Mouse (Mus musculus) MEL (cell line): Measurements from ENCODE around the gene Aspg. TPM values are rescaled to one million over a fixed set of nuclear protein-coding genes. Genes with fewer than 3 reads are reported as not detected.

ENCODE experiments used
- DNase-seq: peaks from one replicate; pipeline ENCODE4 v3.0.0; 2011; ENCODE audit warnings: low read depth, low spot score
- H3K27ac ChIP-seq: 2 replicates; pipeline ENCODE4 v1.5.1; 2012; ENCODE audit warnings: low read depth, mild to moderate bottlenecking, control low read depth, low read length, moderate library complexity; ENCODE audit not compliant: control insufficient read depth
- H3K27me3 ChIP-seq, 2 experiments: fragments of 150-350 bp in 1 of 2; sonication (generic) in 1 of 2; 2 replicates each; pipeline ENCODE4 v1.6.1; 2012; ENCODE audit warnings: low read length in 2 of 2, mild to moderate bottlenecking in 2 of 2, improper control_type of control experiment in 1 of 2, moderate library complexity in 1 of 2; ENCODE audit not compliant: insufficient read depth in 2 of 2, control insufficient read depth in 1 of 2
- H3K36me3 ChIP-seq, 2 experiments: 2 replicates each; pipeline ENCODE4 v1.6.1; 2012 to 2014; ENCODE audit warnings: low read length in 2 of 2, improper control_type of control experiment in 1 of 2, inconsistent platforms in 1 of 2, mild to moderate bottlenecking in 1 of 2; ENCODE audit not compliant: insufficient read depth in 2 of 2, control insufficient read depth in 1 of 2
- H3K4me1 ChIP-seq, 2 experiments: fragments of 150-350 bp in 1 of 2; sonication (generic) in 1 of 2; 2 replicates each; pipeline ENCODE4 v1.6.1; 2012; ENCODE audit warnings: low read length in 2 of 2, improper control_type of control experiment in 1 of 2, mild to moderate bottlenecking in 1 of 2; ENCODE audit not compliant: insufficient read depth in 2 of 2, control insufficient read depth in 1 of 2
- H3K4me3 ChIP-seq, 2 experiments: fragments of 150-350 bp in 1 of 2; sonication (generic) in 1 of 2; 2 replicates each; pipeline ENCODE4 v1.5.1; 2012; ENCODE audit warnings: low read depth in 2 of 2, low read length in 2 of 2, mild to moderate bottlenecking in 2 of 2, moderate library complexity in 2 of 2, control low read depth in 1 of 2, improper control_type of control experiment in 1 of 2; ENCODE audit not compliant: control insufficient read depth in 1 of 2, insufficient read depth in 1 of 2
- H3K79me2 ChIP-seq: 2 replicates; pipeline ENCODE4 v1.6.1; 2012; ENCODE audit warnings: mild to moderate bottlenecking, low read length, moderate library complexity; ENCODE audit not compliant: control insufficient read depth, poor library complexity, insufficient read depth
- H3K9ac ChIP-seq: 2 replicates; pipeline ENCODE4 v1.6.1; 2012; ENCODE audit warnings: low read depth, mild to moderate bottlenecking, control low read depth, low read length, moderate library complexity; ENCODE audit not compliant: control insufficient read depth, poor library complexity, severe bottlenecking
- H3K9me3 ChIP-seq: fragments of 150-350 bp; sonication (generic); replicated peaks from 2 replicates; pipeline ENCODE4 v1.6.1; 2012; ENCODE audit warnings: mild to moderate bottlenecking, low read length, improper control_type of control experiment, moderate library complexity; ENCODE audit not compliant: insufficient read depth
- BHLHE40 ChIP-seq: IDR thresholded peaks from 2 replicates; pipeline ENCODE4 v1.6.1; 2012; ENCODE audit warnings: low read depth, mild to moderate bottlenecking, inconsistent platforms, low read length, improper control_type of control experiment, borderline replicate concordance
- CHD1 ChIP-seq: IDR thresholded peaks from 2 replicates; pipeline ENCODE4 v1.6.1; 2012; ENCODE audit warnings: low read depth, mild to moderate bottlenecking, inconsistent platforms, low read length, improper control_type of control experiment
- CHD2 ChIP-seq: IDR thresholded peaks from 2 replicates; pipeline ENCODE4 v1.6.1; 2011; ENCODE audit warnings: low read length, improper control_type of control experiment
- ELF1 ChIP-seq: IDR thresholded peaks from 2 replicates; pipeline ENCODE4 v1.6.1; 2014; ENCODE audit warnings: low read depth, mild to moderate bottlenecking, inconsistent platforms, low read length, improper control_type of control experiment, moderate library complexity
- EP300 ChIP-seq, 2 experiments: IDR thresholded peaks; 2 replicates each; pipeline ENCODE4 v1.6.1; 2011; ENCODE audit warnings: improper control_type of control experiment in 2 of 2, low read length in 2 of 2, low read depth in 1 of 2, mild to moderate bottlenecking in 1 of 2
- ETS1 ChIP-seq: IDR thresholded peaks from 2 replicates; pipeline ENCODE4 v1.6.1; 2012; ENCODE audit warnings: low read depth, mild to moderate bottlenecking, inconsistent platforms, low read length, improper control_type of control experiment, moderate library complexity
- GABPA ChIP-seq: IDR thresholded peaks from 2 replicates; pipeline ENCODE4 v1.6.1; 2012; ENCODE audit warnings: low read depth, mild to moderate bottlenecking, inconsistent platforms, low read length, improper control_type of control experiment, moderate library complexity
- GATA1 ChIP-seq: IDR thresholded peaks from 2 replicates; pipeline ENCODE4 v1.6.1; 2011; ENCODE audit warnings: low read depth, low read length, improper control_type of control experiment
- HCFC1 ChIP-seq: IDR thresholded peaks from 2 replicates; pipeline ENCODE4 v1.6.1; 2012; ENCODE audit warnings: low read depth, mild to moderate bottlenecking, inconsistent platforms, low read length, improper control_type of control experiment, moderate library complexity
- JUND ChIP-seq: IDR thresholded peaks from 2 replicates; pipeline ENCODE4 v1.6.1; 2011; ENCODE audit warnings: low read depth, mild to moderate bottlenecking, improper control_type of control experiment, low read length
- MAX ChIP-seq: IDR thresholded peaks from 2 replicates; pipeline ENCODE4 v1.6.1; 2011; ENCODE audit warnings: low read length, improper control_type of control experiment
- MEF2A ChIP-seq: IDR thresholded peaks from 2 replicates; pipeline ENCODE4 v1.6.1; 2014; ENCODE audit warnings: low read depth, mild to moderate bottlenecking, inconsistent platforms, low read length, improper control_type of control experiment; ENCODE audit not compliant: poor library complexity, insufficient replicate concordance, severe bottlenecking; ENCODE audit errors: extremely low read depth
- NELFE ChIP-seq: IDR thresholded peaks from 2 replicates; pipeline ENCODE4 v1.6.1; 2011; ENCODE audit warnings: low read depth, low read length, improper control_type of control experiment
- NRF1 ChIP-seq: IDR thresholded peaks from 2 replicates; pipeline ENCODE4 v1.6.1; 2014; ENCODE audit warnings: low read depth, mild to moderate bottlenecking, inconsistent platforms, low read length, improper control_type of control experiment, moderate library complexity; ENCODE audit not compliant: poor library complexity, insufficient read depth, severe bottlenecking
- POLR2AphosphoS2 ChIP-seq: IDR thresholded peaks from 2 replicates; pipeline ENCODE4 v1.6.1; 2011; ENCODE audit warnings: low read length, improper control_type of control experiment
- SMC3 ChIP-seq: IDR thresholded peaks from 2 replicates; pipeline ENCODE4 v1.6.1; 2011; ENCODE audit warnings: low read depth, low read length, improper control_type of control experiment
- TAL1 ChIP-seq: IDR thresholded peaks from 2 replicates; pipeline ENCODE4 v1.6.1; 2012; ENCODE audit warnings: mild to moderate bottlenecking, inconsistent platforms, low read length, moderate library complexity, mixed read lengths
- UBTF ChIP-seq: IDR thresholded peaks from 2 replicates; pipeline ENCODE4 v1.6.1; 2012; ENCODE audit warnings: low read depth, mild to moderate bottlenecking, inconsistent platforms, low read length, improper control_type of control experiment, moderate library complexity, borderline replicate concordance; ENCODE audit not compliant: insufficient read depth
- USF1 ChIP-seq: IDR thresholded peaks from 2 replicates; pipeline ENCODE4 v1.6.1; 2014; ENCODE audit warnings: low read depth, mild to moderate bottlenecking, inconsistent platforms, low read length, improper control_type of control experiment, moderate library complexity
- ZC3H11A ChIP-seq: IDR thresholded peaks from 2 replicates; pipeline ENCODE4 v1.6.1; 2012; ENCODE audit warnings: low read depth, mild to moderate bottlenecking, inconsistent platforms, low read length, improper control_type of control experiment
- ZMIZ1 ChIP-seq: IDR thresholded peaks from 2 replicates; pipeline ENCODE4 v1.6.1; 2012; ENCODE audit warnings: low read depth, mild to moderate bottlenecking, inconsistent platforms, low read length, improper control_type of control experiment, moderate library complexity
- polyA plus RNA-seq, 2 experiments: library from polyadenylated mRNA; stranded (reverse) in 1 of 2; unstranded in 1 of 2; fragments of >175 nt in 1 of 2; fragments of >200 nt in 1 of 2; gene quantifications; 2 replicates each; pipeline versions ENCODE4 v1.2.1 to v1.2.4; 2012; ENCODE audit warnings: low replicate concordance in 2 of 2, low read depth in 1 of 2; ENCODE audit not compliant: insufficient read length in 2 of 2, insufficient read depth in 1 of 2, missing spikeins in 1 of 2
- total RNA-seq: library from RNA; depleted of rRNA; stranded (reverse); fragments of 300-350 nt; gene quantifications from 2 replicates; pipeline ENCODE4 v1.2.3, GENCODE M21; 2012

Gene Aspg
- total and polyA plus RNA-seq, 3 experiments: not detected

DNA sequence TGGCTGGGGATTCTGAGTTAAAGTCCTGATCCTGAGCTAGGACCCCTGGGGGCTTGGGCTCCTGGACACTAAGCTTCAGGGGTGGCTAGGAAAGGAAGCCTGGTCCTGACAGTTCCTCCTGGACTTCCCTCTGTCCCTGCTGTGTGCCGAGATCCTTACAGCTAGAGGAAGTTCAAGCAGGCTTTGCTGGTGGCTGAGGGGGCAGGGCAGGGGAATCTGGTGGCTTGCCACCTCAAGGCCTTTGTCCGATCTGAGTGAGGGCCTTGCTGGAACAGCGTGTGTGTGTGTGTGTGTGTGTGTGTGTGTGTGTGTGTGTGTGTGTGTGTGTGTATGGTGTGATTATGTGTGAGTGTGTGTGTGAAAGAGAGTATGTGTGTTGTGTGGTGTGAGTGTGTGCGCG lies 48.0 kb downstream of the Aspg start:
- Histone ChIP-seq H3K36me3 (no peaks in the 10 kb centered on the region), H3K9me3 (peaks cover 13% of the 10 kb centered on the region), H3K27me3 (no peaks in the 10 kb centered on the region), H3K79me2 (no peaks in the 10 kb centered on the region), H3K4me3 (no peak overlapping the region), H3K4me1 (no peaks in the 10 kb centered on the region), H3K9ac (no peak overlapping the region), H3K27ac (no peak overlapping the region)
- TF ChIP-seq SMC3 (no peak), CHD2 (no peak), UBTF (no peak), NRF1 (no peak), ZC3H11A (no peak), HCFC1 (no peak), GABPA (no peak), EP300 (IDR thresholded peaks at IDR 0.05; ENCODE audit: low read depth in 1 of 2, low read length in 2 of 2) (no peak), POLR2AphosphoS2 (no peak), CHD1 (no peak), ELF1 (no peak), MEF2A (no peak), BHLHE40 (no peak), NELFE (no peak)
- DNase-seq: no peak

DNA sequence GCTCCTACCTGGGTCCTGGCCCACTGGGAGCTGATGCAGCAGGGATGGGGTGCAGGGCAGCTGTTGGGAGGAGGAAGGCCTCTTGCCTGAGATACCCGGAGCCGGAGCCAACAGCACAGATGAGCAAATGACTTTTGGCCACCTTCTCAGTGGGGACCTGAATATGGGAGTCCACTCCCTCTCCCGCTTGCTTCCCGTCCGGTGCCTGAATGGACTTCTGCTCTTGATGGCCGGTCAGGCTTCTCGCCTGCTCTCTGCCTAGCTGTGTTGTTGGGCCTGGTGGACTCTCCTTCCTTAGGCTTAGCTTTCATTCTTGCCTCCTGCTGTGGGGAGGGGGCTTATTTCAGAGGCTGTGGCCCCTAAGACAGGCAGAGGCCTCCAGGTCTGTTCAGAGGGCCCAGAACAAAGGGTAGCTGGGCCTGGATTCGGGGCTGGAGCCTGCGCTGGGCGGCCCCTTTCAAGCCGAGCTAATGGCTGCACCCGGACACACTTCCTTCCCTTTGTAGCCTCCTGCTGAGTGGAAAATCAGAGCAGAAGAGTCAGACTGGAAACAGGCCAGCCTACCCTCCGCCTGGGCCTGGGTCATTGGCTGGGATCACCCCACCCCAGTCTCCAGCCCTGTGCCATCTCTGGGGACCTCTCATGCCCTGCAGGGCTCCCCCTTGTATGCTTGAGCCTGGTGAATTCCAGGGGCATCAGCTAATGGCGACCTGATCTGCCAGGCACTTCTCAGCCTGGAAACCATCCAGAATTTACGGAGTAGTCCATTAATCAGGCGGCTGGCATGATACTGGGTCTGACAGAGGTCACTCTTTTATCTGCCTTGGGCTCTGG lies 49.0 kb downstream of the Aspg start:
- H3K9me3 ChIP-seq: peaks cover 15% of the 10 kb centered on the region
- no peaks in the 10 kb centered on the region for H3K4me1 ChIP-seq
- H3K9ac ChIP-seq: no peak overlapping the region
- no peaks in the 10 kb centered on the region for H3K79me2 ChIP-seq
- no peak for DNase-seq
- no peaks in the 10 kb centered on the region for H3K27me3 ChIP-seq
- H3K4me3 ChIP-seq: no peak overlapping the region
- TF ChIP-seq GATA1 (no peak), ETS1 (no peak), MAX (no peak), USF1 (no peak), TAL1 (no peak), ZMIZ1 (no peak), MEF2A (no peak), UBTF (no peak), CHD2 (no peak), NRF1 (no peak), ELF1 (no peak), JUND (no peak)
- H3K36me3 ChIP-seq: no peaks in the 10 kb centered on the region
- H3K27ac ChIP-seq: no peak overlapping the region
